Mouse (Mus musculus) neural tube, embryonic 13.5 days (tissue): ENCODE data around the gene Alg2. TPM values are rescaled to one million over a fixed set of nuclear protein-coding genes. Genes with fewer than 3 reads are reported as not detected.

Experiments
- ATAC-seq: fragments of 200-750 bp; cut with Nextera tagmentation; 2 replicates; pipeline ENCODE4 v1.8.0; 2017; ENCODE audit warnings: low read depth, mild to moderate bottlenecking, moderate TSS enrichment, moderate library complexity
- H3K27ac ChIP-seq: fragments of 300-500 bp; sonication (generic); replicated peaks from 2 replicates; pipeline ENCODE4 v1.5.1; 2015; ENCODE audit warnings: moderate library complexity, mild to moderate bottlenecking, inconsistent platforms
- H3K27me3 ChIP-seq: fragments of 300-500 bp; sonication (generic); 2 replicates; pipeline ENCODE4 v1.6.1; 2015; ENCODE audit warnings: mild to moderate bottlenecking, inconsistent platforms
- H3K36me3 ChIP-seq: fragments of 300-500 bp; sonication (generic); 2 replicates; pipeline ENCODE4 v1.6.1; 2015; ENCODE audit warnings: mild to moderate bottlenecking, inconsistent platforms
- H3K4me1 ChIP-seq: fragments of 300-500 bp; sonication (generic); replicated peaks from 2 replicates; pipeline ENCODE4 v1.6.1; 2015; ENCODE audit warnings: inconsistent platforms
- H3K4me2 ChIP-seq: fragments of 300-500 bp; sonication (generic); 2 replicates; pipeline ENCODE4 v1.6.1; 2015; ENCODE audit warnings: inconsistent platforms, mild to moderate bottlenecking, moderate library complexity
- H3K4me3 ChIP-seq: fragments of 300-500 bp; sonication (generic); 2 replicates; pipeline ENCODE4 v1.5.1; 2015; ENCODE audit warnings: mild to moderate bottlenecking, inconsistent platforms
- H3K9ac ChIP-seq: fragments of 300-500 bp; sonication (generic); 2 replicates; pipeline ENCODE4 v1.6.1; 2015; ENCODE audit warnings: moderate library complexity, mild to moderate bottlenecking, inconsistent platforms
- H3K9me3 ChIP-seq: fragments of 300-500 bp; sonication (generic); 2 replicates; pipeline ENCODE4 v1.6.1; 2016; ENCODE audit warnings: inconsistent platforms
- WGBS: fragments of 180-500 bp; shearing (Covaris S2); methylation state at CpG from one replicate; pipeline ENCODE4 v1.1.7; 2015; 5-methylcytosine and 5-hydroxymethylcytosine counted together
- polyA plus RNA-seq: library from polyadenylated mRNA; unstranded; fragments of >200 nt; fragmentation: Nextera tagmentation; extraction: Ambion mirVana; gene quantifications from 2 replicates; pipeline ENCODE4 v1.2.1, GENCODE M21; 2015

Gene Alg2
- polyA plus RNA-seq, 1 experiment from 2014 or later = 285 TPM

DNA sequence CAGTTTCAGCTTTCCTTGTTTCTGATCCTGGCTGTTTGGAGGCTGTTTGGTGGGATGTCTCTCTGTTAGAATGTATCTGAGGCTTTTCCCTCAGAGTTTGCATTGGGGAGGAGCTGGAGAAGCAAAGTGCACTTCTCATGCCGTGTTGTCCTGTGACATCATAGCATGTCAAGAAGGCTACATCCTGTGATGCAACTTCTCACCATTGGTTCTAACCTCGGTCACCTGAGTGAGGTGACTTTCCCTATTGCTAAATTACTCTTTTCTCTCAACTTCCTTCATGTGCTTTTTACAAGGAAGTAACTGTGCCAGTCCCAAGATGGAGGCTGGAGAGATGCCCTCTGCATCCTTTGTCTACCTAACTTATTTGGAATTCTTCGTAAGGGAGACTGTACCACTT lies 25.6 kb downstream of the Alg2 start:
- Histone ChIP-seq H3K9ac (no peak overlapping the region), H3K9me3 (no peaks in the 10 kb centered on the region), H3K4me1 (peaks cover 12% of the 10 kb centered on the region), H3K4me2 (no peak overlapping the region), H3K27ac (no peak overlapping the region), H3K36me3 (no peaks in the 10 kb centered on the region), H3K4me3 (no peak overlapping the region), H3K27me3 (no peaks in the 10 kb centered on the region; the same call in 1 of the 2 replicates)
- no peak for ATAC-seq
- 84% methylated on average over 3 of the region's 3 CpGs for WGBS

DNA sequence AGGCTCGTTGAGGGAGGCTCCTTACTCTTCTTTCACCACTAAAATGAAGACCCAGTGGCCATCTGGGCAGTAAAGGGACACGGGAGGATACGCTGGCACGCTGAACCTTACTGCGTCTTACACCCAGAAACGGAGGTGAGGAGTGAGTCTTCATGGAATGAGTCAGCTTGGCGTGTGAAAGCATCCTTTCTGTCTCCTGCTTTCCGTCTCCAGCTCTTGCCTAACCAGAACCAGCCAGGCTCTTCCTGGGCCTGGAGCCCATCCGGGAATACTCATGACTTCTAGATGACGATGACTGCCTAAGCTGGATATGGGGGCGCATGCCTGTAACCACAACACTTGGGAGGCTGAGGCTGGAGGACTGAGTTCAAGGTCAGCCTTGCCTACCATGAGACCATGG lies 33.2 kb downstream of the Alg2 start:
- Histone ChIP-seq H3K4me1 (peaks cover 42% of the 10 kb centered on the region), H3K9me3 (no peaks in the 10 kb centered on the region), H3K36me3 (no peaks in the 10 kb centered on the region), H3K27ac (peak overlapping the region; percentile 67), H3K4me3 (no peak overlapping the region), H3K27me3 (no peaks in the 10 kb centered on the region), H3K9ac (no peak overlapping the region), H3K4me2 (no peak overlapping the region)
- no peak for ATAC-seq
- 83% methylated on average over 11 of the region's 11 CpGs for WGBS

- no peak overlapping the region for H3K27ac ChIP-seq
- H3K9ac ChIP-seq = no peak overlapping the region
- no peaks in the 10 kb centered on the region for H3K27me3 ChIP-seq
- peaks cover 59% of the 10 kb centered on the region for H3K4me1 ChIP-seq
- ATAC-seq = no peak
- no peak overlapping the region for H3K4me2 ChIP-seq
- no peaks in the 10 kb centered on the region for H3K9me3 ChIP-seq
- H3K36me3 ChIP-seq = no peaks in the 10 kb centered on the region
- 73% methylated on average over 6 of the region's 6 CpGs for WGBS
- H3K4me3 ChIP-seq = no peak overlapping the region
Observed at GRCm38 (mm10) chr4:47438956-47439355, 35.2 kb downstream of the Alg2 start.

- H3K27me3 ChIP-seq = no peaks in the 10 kb centered on the region
- no peaks in the 10 kb centered on the region for H3K9me3 ChIP-seq
- peak overlapping the region; percentile 86 for H3K4me2 ChIP-seq
- 2% methylated on average over 33 of the region's 33 CpGs for WGBS
- peak overlapping the region; percentile 82 for H3K9ac ChIP-seq
- H3K4me1 ChIP-seq = peaks cover 66% of the 10 kb centered on the region
- H3K27ac ChIP-seq = peak overlapping the region; percentile 83
- peak; percentile 87 for ATAC-seq
- no peaks in the 10 kb centered on the region for H3K36me3 ChIP-seq
- H3K4me3 ChIP-seq = peak overlapping the region; percentile 46
Observed at GRCm38 (mm10) chr4:47437365-47438340, 36.5 kb downstream of the Alg2 start.

DNA sequence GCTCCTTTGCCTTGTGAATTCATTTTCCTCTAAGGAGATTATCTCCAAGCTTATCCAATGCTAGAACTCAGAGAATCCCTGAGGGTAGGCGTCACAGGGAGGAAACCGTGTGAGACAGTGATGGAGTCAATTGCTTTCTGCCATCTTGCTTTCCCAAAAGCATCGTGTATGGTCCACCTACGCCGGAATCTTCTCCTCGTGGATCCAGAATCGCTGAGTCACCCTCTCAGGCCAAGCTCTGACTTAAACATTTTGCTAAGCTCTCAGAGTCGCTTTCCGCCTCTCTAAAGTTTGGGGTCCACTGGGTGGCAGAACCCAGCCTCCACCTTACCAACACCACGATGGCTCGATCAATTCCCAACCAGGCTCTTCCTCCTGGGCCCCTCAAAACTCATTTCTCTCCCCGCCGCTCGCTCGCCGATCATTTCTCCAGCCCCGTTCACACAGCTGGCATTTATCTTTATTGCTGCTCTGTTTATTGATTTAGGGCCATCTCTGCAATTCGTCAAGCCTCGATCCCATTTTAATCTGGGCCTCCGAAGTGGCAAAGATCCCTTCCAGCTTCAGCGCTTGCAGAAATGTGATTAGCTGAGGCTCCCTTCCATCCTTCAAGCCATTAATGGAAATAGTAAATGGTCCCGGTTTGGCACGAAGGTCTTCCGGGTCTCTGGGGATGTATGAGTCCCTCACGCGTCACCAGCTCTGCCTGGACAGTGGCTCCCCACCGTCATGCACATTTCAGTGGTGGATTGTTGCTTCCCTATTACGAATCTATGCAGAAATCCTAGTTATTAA lies 38.4 kb downstream of the Alg2 start:
- Histone ChIP-seq H3K9ac (no peak overlapping the region), H3K4me3 (no peak overlapping the region), H3K4me2 (0 out of 2 replicates have a peak overlapping the region, but pooled peaks have one; percentile 0), H3K27ac (peak overlapping the region; percentile 39), H3K4me1 (peaks cover 62% of the 10 kb centered on the region), H3K27me3 (peaks cover 4% of the 10 kb centered on the region; the same call in 1 of the 2 replicates), H3K36me3 (no peaks in the 10 kb centered on the region), H3K9me3 (no peaks in the 10 kb centered on the region)
- ATAC-seq = no peak
- 42% methylated on average over 28 of the region's 28 CpGs for WGBS

DNA sequence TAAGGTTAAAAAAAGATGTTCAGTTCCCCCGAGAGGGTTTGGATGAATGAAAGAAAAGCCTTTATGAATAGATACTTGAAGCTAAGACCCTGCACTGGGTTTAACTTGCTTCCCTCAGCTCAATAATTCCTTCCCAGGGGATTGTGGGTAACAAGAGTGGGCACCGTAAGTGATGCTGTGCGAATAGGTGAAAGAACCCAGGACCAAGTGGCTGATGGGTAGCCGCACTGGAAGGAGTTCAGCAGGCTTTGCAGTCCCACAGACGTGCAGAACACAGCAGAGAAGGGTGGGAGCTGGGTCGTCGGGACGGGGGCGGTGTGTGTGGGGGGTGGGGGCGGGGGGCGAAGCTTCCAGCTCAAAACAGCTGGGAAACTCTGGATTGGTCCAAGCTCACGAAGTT lies 39.0 kb downstream of the Alg2 start:
- Histone ChIP-seq H3K27me3 (peaks cover 4% of the 10 kb centered on the region; the same call in 1 of the 2 replicates), H3K27ac (no peak overlapping the region), H3K4me2 (no peak overlapping the region), H3K9ac (no peak overlapping the region), H3K36me3 (no peaks in the 10 kb centered on the region), H3K4me1 (peaks cover 56% of the 10 kb centered on the region), H3K4me3 (no peak overlapping the region), H3K9me3 (no peaks in the 10 kb centered on the region)
- WGBS = 63% methylated on average over 12 of the region's 12 CpGs
- no peak for ATAC-seq

- H3K4me2 ChIP-seq = no peak overlapping the region
- H3K27me3 ChIP-seq = peaks cover 16% of the 10 kb centered on the region
- H3K9ac ChIP-seq = no peak overlapping the region
- no peak overlapping the region for H3K4me3 ChIP-seq
- WGBS = 74% methylated on average over 6 of the region's 7 CpGs
- peaks cover 40% of the 10 kb centered on the region for H3K4me1 ChIP-seq
- no peaks in the 10 kb centered on the region; the same call in 1 of the 2 replicates for H3K9me3 ChIP-seq
- H3K27ac ChIP-seq = no peak overlapping the region
- no peak for ATAC-seq
- H3K36me3 ChIP-seq = no peaks in the 10 kb centered on the region
Observed at GRCm38 (mm10) chr4:47432766-47433165, 41.4 kb downstream of the Alg2 start.

GRCm38 (mm10) chr4:47431081-47431480 lies 43.1 kb downstream of the Alg2 start:
- WGBS = 87% methylated on average over 5 of the region's 5 CpGs
- H3K27me3 ChIP-seq = peaks cover 28% of the 10 kb centered on the region
- H3K9ac ChIP-seq = no peak overlapping the region
- peaks cover 26% of the 10 kb centered on the region for H3K4me1 ChIP-seq
- H3K36me3 ChIP-seq = no peaks in the 10 kb centered on the region
- ATAC-seq = no peak
- H3K9me3 ChIP-seq = no peaks in the 10 kb centered on the region; the same call in 1 of the 2 replicates
- H3K4me3 ChIP-seq = no peak overlapping the region
- H3K27ac ChIP-seq = no peak overlapping the region
- no peak overlapping the region for H3K4me2 ChIP-seq

- Histone ChIP-seq H3K36me3 (no peaks in the 10 kb centered on the region), H3K4me2 (no peak overlapping the region), H3K27me3 (peaks cover 28% of the 10 kb centered on the region), H3K4me3 (no peak overlapping the region), H3K27ac (no peak overlapping the region), H3K4me1 (peaks cover 20% of the 10 kb centered on the region), H3K9ac (no peak overlapping the region), H3K9me3 (no peaks in the 10 kb centered on the region; the same call in 1 of the 2 replicates)
- no peak for ATAC-seq
- WGBS = 75% methylated on average over 6 of the region's 6 CpGs
Observed at GRCm38 (mm10) chr4:47430557-47430956, 43.6 kb downstream of the Alg2 start.

DNA sequence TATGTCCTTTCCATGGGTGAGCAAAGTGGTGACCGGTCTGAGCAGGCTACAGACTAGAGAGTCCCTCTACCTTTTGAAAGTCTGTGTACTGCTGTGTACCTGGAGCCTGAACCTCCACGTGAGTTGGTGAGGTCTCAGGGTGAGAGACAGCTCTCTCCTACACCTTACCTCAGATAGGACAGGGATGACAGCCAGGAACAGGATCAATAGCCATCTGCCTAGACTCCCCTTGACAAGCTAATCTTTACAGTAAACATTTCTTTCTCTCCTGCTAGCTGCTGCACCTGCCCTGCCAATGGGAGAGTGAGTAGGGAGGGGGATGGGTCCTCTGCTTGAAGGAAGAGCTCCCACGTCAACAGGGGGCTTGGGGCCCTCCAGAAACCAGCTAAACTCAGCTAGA lies 46.5 kb downstream of the Alg2 start:
- H3K36me3 ChIP-seq = no peaks in the 10 kb centered on the region
- no peak overlapping the region for H3K27ac ChIP-seq
- H3K27me3 ChIP-seq = peaks cover 28% of the 10 kb centered on the region
- H3K4me3 ChIP-seq = no peak overlapping the region
- no peaks in the 10 kb centered on the region; the same call in 1 of the 2 replicates for H3K9me3 ChIP-seq
- no peak overlapping the region for H3K4me2 ChIP-seq
- no peak for ATAC-seq
- H3K9ac ChIP-seq = no peak overlapping the region
- peaks cover 17% of the 10 kb centered on the region for H3K4me1 ChIP-seq
- WGBS = 71% methylated on average over 3 of the region's 3 CpGs

DNA sequence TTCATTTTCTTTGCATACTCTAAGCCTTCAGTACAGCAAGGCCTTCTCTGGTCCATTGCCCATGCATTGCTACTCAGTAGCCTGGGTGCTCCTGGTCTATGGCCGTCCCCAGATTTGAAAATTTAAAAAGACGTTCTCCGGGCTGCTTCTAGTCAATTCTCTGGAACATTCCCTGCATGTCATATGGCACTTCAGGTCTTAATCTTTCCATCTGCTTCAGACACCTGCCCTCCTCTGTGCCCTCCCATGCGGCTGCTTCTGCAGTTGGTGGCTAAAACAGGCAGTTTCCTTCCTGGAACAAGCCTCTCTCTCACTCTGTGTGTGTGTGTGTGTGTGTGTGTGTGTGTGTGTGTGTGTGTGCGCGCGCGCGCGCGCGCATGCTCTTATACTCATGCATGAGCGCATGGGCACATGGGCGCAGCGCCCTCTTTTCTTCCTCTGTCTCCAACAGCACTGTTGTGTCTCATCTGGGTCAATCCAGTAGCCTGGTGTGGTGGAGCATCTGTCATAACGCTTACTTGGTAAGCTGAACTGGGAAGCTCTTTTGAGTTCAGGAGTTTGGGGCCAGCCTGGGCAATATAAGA lies 48.8 kb downstream of the Alg2 start:
- ATAC-seq = no peak
- 73% methylated on average over 5 of the region's 16 CpGs for WGBS

More for the DNA sequence above, 48.8 kb downstream of the Alg2 start:
- H3K27me3 ChIP-seq = peaks cover 23% of the 10 kb centered on the region
- H3K4me2 ChIP-seq = no peak overlapping the region
- H3K4me1 ChIP-seq = peaks cover 17% of the 10 kb centered on the region
- no peaks in the 10 kb centered on the region for H3K36me3 ChIP-seq
- H3K27ac ChIP-seq = no peak overlapping the region
- H3K4me3 ChIP-seq = no peak overlapping the region
- H3K9me3 ChIP-seq = no peaks in the 10 kb centered on the region; the same call in 1 of the 2 replicates
- no peak overlapping the region for H3K9ac ChIP-seq
